Mouse (Mus musculus) left cerebral cortex, adult 9 months (tissue): ENCODE data around the gene Adamts9.

Source experiments
- DNase-seq, 2 experiments: peaks; one replicate each; pipeline ENCODE4 v3.0.0; 2022; ENCODE audit warnings: low spot score in 2 of 2

Gene Adamts9

GRCm38 (mm10) chr6:92943057-92943781 lies at the start of gene Adamts9:
Adamts9 (minus strand) TSS chr6:92943492.
- DNase-seq = peak in 1 of 2 experiments; percentile 21

- no peak for DNase-seq
Observed at GRCm38 (mm10) chr6:92991616-92992015, 48.3 kb upstream of the Adamts9 start.

- no peak for DNase-seq
Observed at GRCm38 (mm10) chr6:92988620-92988998, 45.3 kb upstream of the Adamts9 start.

GRCm38 (mm10) chr6:92987846-92988619 lies 44.7 kb upstream of the Adamts9 start:
- DNase-seq = no peak

GRCm38 (mm10) chr6:92987366-92987765 lies 44.1 kb upstream of the Adamts9 start:
- no peak for DNase-seq

- DNase-seq = no peak
Observed at GRCm38 (mm10) chr6:92983421-92983820, 40.1 kb upstream of the Adamts9 start.

GRCm38 (mm10) chr6:92981451-92982186 lies 38.3 kb upstream of the Adamts9 start:
- DNase-seq = no peak

- no peak for DNase-seq
Observed at GRCm38 (mm10) chr6:92973340-92973739, 30.0 kb upstream of the Adamts9 start.

- DNase-seq = no peak
Observed at GRCm38 (mm10) chr6:92968718-92969117, 25.4 kb upstream of the Adamts9 start.

GRCm38 (mm10) chr6:92968216-92968615 lies 24.9 kb upstream of the Adamts9 start:
- DNase-seq = no peak

- DNase-seq = no peak
Observed at GRCm38 (mm10) chr6:92962966-92963365, 19.7 kb upstream of the Adamts9 start.

- no peak for DNase-seq
Observed at GRCm38 (mm10) chr6:92960997-92961396, 17.7 kb upstream of the Adamts9 start.

- no peak for DNase-seq
Observed at GRCm38 (mm10) chr6:92959416-92959815, 16.1 kb upstream of the Adamts9 start.

GRCm38 (mm10) chr6:92947337-92948042 lies 4.2 kb upstream of the Adamts9 start:
- no peak for DNase-seq

GRCm38 (mm10) chr6:92944711-92945110 lies 1.4 kb upstream of the Adamts9 start:
- no peak for DNase-seq

- DNase-seq = no peak
Observed at GRCm38 (mm10) chr6:92944048-92944685, 875 bp upstream of the Adamts9 start.

GRCm38 (mm10) chr6:92941756-92942420 lies 1.4 kb downstream of the Adamts9 start:
- DNase-seq = no peak

- DNase-seq = peak; percentile 15 to 51
Observed at GRCm38 (mm10) chr6:92941281-92941731, 2.0 kb downstream of the Adamts9 start.

GRCm38 (mm10) chr6:92940191-92941131 lies 2.8 kb downstream of the Adamts9 start:
- peak in 1 of 2 experiments; percentile 13 for DNase-seq
